Mouse (Mus musculus): ENCODE data around the gene Kif1a. TPM values are rescaled to one million over a fixed set of nuclear protein-coding genes. Genes with fewer than 3 reads are reported as not detected.

Kif1a gene
- total and polyA plus RNA-seq, 3 experiments, result not detected

DNA sequence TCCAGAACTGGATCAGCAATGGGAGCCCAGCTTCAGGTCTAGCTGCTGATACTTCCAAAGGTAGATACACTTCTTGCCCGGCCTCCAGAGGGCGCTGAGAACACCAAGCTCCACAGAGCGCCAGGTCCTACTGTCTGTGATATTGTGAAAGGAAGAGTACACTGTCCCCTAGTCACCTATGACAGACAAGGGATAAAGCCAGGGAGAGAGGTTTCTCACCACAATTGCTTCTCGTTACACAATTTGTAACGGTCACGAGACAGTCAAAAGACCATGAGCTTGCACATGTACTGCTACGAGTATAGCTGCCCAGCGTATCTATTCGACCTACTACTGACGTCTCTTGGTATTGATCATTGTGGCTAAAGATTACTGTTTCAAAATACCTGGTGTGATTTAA lies 72.4 kb downstream of the Kif1a start:
- H3K9me3 ChIP-seq (replicated peaks; ENCODE audit: insufficient read depth, low read length), result no peaks in the 10 kb centered on the region
- H3K36me3 ChIP-seq (ENCODE audit: control insufficient read depth in 1 of 2, insufficient read depth in 2 of 2, low read length in 2 of 2), result no peaks in the 10 kb centered on the region
- no peaks in the 10 kb centered on the region for H3K79me2 ChIP-seq (ENCODE audit: control insufficient read depth, insufficient read depth, low read length, poor library complexity)
- no peak overlapping the region for H3K27ac ChIP-seq (ENCODE audit: control insufficient read depth, low read depth, low read length)
- H3K9ac ChIP-seq (ENCODE audit: control insufficient read depth, low read depth, low read length, poor library complexity, severe bottlenecking), result no peak overlapping the region
- no peak overlapping the region for H3K4me3 ChIP-seq (ENCODE audit: control insufficient read depth in 1 of 2, insufficient read depth in 1 of 2, low read depth in 2 of 2, low read length in 2 of 2)
- no peaks in the 10 kb centered on the region for H3K4me1 ChIP-seq (ENCODE audit: control insufficient read depth in 1 of 2, insufficient read depth in 2 of 2, low read length in 2 of 2)
- no peaks in the 10 kb centered on the region for H3K27me3 ChIP-seq (ENCODE audit: control insufficient read depth in 1 of 2, insufficient read depth in 2 of 2, low read length in 2 of 2)
- no peak for DNase-seq (ENCODE audit: low read depth, low spot score)
- TF ChIP-seq CHD2 (IDR thresholded peaks at IDR 0.05; ENCODE audit: low read length) (no peak), RCOR1 (IDR thresholded peaks at IDR 0.05; ENCODE audit: low read depth, low read length) (no peak), USF1 (IDR thresholded peaks at IDR 0.05; ENCODE audit: low read depth, low read length) (no peak), KAT2A (conservative IDR thresholded peaks at IDR 0.05; ENCODE audit: low read depth, low read length) (no peak), CTCF (IDR thresholded peaks at IDR 0.05 in 2 of 3, conservative IDR thresholded peaks at IDR 0.05 in 1 of 3; ENCODE audit: control insufficient read depth in 1 of 3, insufficient read depth in 1 of 3, low read depth in 2 of 3, low read length in 3 of 3, poor library complexity in 1 of 3, severe bottlenecking in 1 of 3) (no peak; a peak in 1 of 6 replicates), USF2 (IDR thresholded peaks at IDR 0.05; ENCODE audit: borderline replicate concordance in 1 of 2, insufficient read depth in 1 of 2, low read depth in 1 of 2, low read length in 2 of 2) (no peak), SMC3 (IDR thresholded peaks at IDR 0.05; ENCODE audit: low read depth, low read length) (no peak), CHD1 (IDR thresholded peaks at IDR 0.05; ENCODE audit: low read depth, low read length) (no peak), E2F4 (IDR thresholded peaks at IDR 0.05; ENCODE audit: borderline replicate concordance, low read depth, low read length) (no peak), MYC (IDR thresholded peaks at IDR 0.05; ENCODE audit: low read depth, low read length) (no peak)

DNA sequence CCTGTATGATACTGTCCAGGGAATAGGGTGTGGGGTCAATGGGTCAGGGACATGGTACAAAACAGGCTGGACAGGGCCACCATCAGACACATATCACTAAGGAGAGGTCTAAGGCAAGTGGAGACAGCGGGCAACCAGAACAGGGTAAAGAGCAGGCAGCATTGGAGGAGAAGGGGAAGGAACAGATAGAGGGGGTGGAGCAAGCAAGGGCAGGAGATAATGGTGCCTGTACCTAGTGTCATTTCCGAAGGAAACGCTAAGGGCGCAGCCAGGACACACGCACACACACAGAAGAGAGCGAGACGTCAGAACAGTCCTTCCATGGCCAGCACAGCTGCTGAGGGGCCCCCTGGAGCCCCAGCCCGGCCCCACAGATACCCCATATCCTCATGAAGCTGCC lies 75.2 kb downstream of the Kif1a start:
- Histone ChIP-seq H3K27ac (ENCODE audit: control insufficient read depth, low read depth, low read length) (no peak overlapping the region), H3K4me3 (ENCODE audit: control insufficient read depth in 1 of 2, insufficient read depth in 1 of 2, low read depth in 2 of 2, low read length in 2 of 2) (no peak overlapping the region), H3K36me3 (ENCODE audit: control insufficient read depth in 1 of 2, insufficient read depth in 2 of 2, low read length in 2 of 2) (no peaks in the 10 kb centered on the region), H3K79me2 (ENCODE audit: control insufficient read depth, insufficient read depth, low read length, poor library complexity) (no peaks in the 10 kb centered on the region), H3K27me3 (ENCODE audit: control insufficient read depth in 1 of 2, insufficient read depth in 2 of 2, low read length in 2 of 2) (no peaks in the 10 kb centered on the region), H3K9ac (ENCODE audit: control insufficient read depth, low read depth, low read length, poor library complexity, severe bottlenecking) (no peak overlapping the region), H3K4me1 (ENCODE audit: control insufficient read depth in 1 of 2, insufficient read depth in 2 of 2, low read length in 2 of 2) (no peaks in the 10 kb centered on the region), H3K9me3 (replicated peaks; ENCODE audit: insufficient read depth, low read length) (no peaks in the 10 kb centered on the region)
- TF ChIP-seq BHLHE40 (IDR thresholded peaks at IDR 0.05; ENCODE audit: borderline replicate concordance, low read depth, low read length) (no peak), ZMIZ1 (IDR thresholded peaks at IDR 0.05; ENCODE audit: low read depth, low read length) (no peak), MXI1 (IDR thresholded peaks at IDR 0.05; ENCODE audit: low read depth, low read length) (no peak), ZC3H11A (IDR thresholded peaks at IDR 0.05; ENCODE audit: low read depth, low read length) (no peak), EP300 (IDR thresholded peaks at IDR 0.05; ENCODE audit: low read depth in 1 of 2, low read length in 2 of 2) (no peak)
- DNase-seq (ENCODE audit: low read depth, low spot score), result no peak

DNA sequence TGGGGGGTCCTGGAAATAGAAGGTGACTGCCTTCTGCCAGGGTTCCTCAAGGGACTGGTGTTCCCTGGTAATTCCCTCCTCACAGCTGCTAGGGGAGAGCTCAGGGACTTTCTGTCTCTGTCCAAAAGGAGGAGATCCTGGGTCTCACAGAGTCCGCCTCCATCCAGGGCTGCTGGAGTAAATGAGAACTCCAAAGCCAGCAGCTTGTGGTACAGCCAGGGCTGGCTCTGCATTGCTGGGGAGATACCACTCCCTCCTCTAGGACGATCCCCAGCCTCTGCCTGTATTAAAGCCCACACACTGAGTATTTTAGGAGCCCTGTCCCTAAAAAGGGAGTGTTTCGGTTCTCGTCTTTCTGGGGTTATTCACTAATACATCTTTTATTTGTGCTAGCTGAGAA lies 81.1 kb downstream of the Kif1a start:
- no peak overlapping the region for H3K4me3 ChIP-seq (ENCODE audit: control insufficient read depth in 1 of 2, insufficient read depth in 1 of 2, low read depth in 2 of 2, low read length in 2 of 2)
- TF ChIP-seq NRF1 (IDR thresholded peaks at IDR 0.05; ENCODE audit: insufficient read depth, low read depth, low read length, poor library complexity, severe bottlenecking) (no peak), RCOR1 (IDR thresholded peaks at IDR 0.05; ENCODE audit: low read depth, low read length) (no peak), HCFC1 (IDR thresholded peaks at IDR 0.05; ENCODE audit: low read depth, low read length) (no peak), MYB (IDR thresholded peaks at IDR 0.05; ENCODE audit: low read depth, low read length) (no peak), ZNF384 (IDR thresholded peaks at IDR 0.05; ENCODE audit: low read depth, low read length) (no peak), TCF12 (IDR thresholded peaks at IDR 0.05; ENCODE audit: low read depth, low read length) (no peak), CHD2 (IDR thresholded peaks at IDR 0.05; ENCODE audit: low read length) (no peak), BHLHE40 (IDR thresholded peaks at IDR 0.05; ENCODE audit: borderline replicate concordance, low read depth, low read length) (no peak), UBTF (IDR thresholded peaks at IDR 0.05; ENCODE audit: borderline replicate concordance, insufficient read depth, low read depth, low read length) (no peak), MAZ (IDR thresholded peaks at IDR 0.05; ENCODE audit: low read depth, low read length) (no peak), ZC3H11A (IDR thresholded peaks at IDR 0.05; ENCODE audit: low read depth, low read length) (no peak), USF2 (IDR thresholded peaks at IDR 0.05; ENCODE audit: borderline replicate concordance in 1 of 2, insufficient read depth in 1 of 2, low read depth in 1 of 2, low read length in 2 of 2) (no peak), TBP (IDR thresholded peaks at IDR 0.05; ENCODE audit: low read depth, low read length) (no peak), JUND (IDR thresholded peaks at IDR 0.05; ENCODE audit: low read depth, low read length) (no peak), ZMIZ1 (IDR thresholded peaks at IDR 0.05; ENCODE audit: low read depth, low read length) (no peak), CTCF (IDR thresholded peaks at IDR 0.05 in 2 of 3, conservative IDR thresholded peaks at IDR 0.05 in 1 of 3; ENCODE audit: control insufficient read depth in 1 of 3, insufficient read depth in 1 of 3, low read depth in 2 of 3, low read length in 3 of 3, poor library complexity in 1 of 3, severe bottlenecking in 1 of 3) (no peak), EP300 (IDR thresholded peaks at IDR 0.05; ENCODE audit: low read depth in 1 of 2, low read length in 2 of 2) (no peak), E2F4 (IDR thresholded peaks at IDR 0.05; ENCODE audit: borderline replicate concordance, low read depth, low read length) (no peak)

More for the DNA sequence above, 81.1 kb downstream of the Kif1a start:
- no peak overlapping the region for H3K27ac ChIP-seq (ENCODE audit: control insufficient read depth, low read depth, low read length)
- H3K79me2 ChIP-seq (ENCODE audit: control insufficient read depth, insufficient read depth, low read length, poor library complexity), result no peaks in the 10 kb centered on the region
- no peaks in the 10 kb centered on the region for H3K27me3 ChIP-seq (ENCODE audit: control insufficient read depth in 1 of 2, insufficient read depth in 2 of 2, low read length in 2 of 2)
- no peaks in the 10 kb centered on the region for H3K36me3 ChIP-seq (ENCODE audit: control insufficient read depth in 1 of 2, insufficient read depth in 2 of 2, low read length in 2 of 2)
- DNase-seq (ENCODE audit: low read depth, low spot score), result no peak
- no peaks in the 10 kb centered on the region for H3K4me1 ChIP-seq (ENCODE audit: control insufficient read depth in 1 of 2, insufficient read depth in 2 of 2, low read length in 2 of 2)
- no peaks in the 10 kb centered on the region for H3K9me3 ChIP-seq (replicated peaks; ENCODE audit: insufficient read depth, low read length)
- no peak overlapping the region for H3K9ac ChIP-seq (ENCODE audit: control insufficient read depth, low read depth, low read length, poor library complexity, severe bottlenecking)

Measured in MEL (cell line).